Mouse (Mus musculus) forebrain, embryonic 14.5 days (tissue): Measurements from ENCODE around the gene Cyp4f39. TPM values are rescaled to one million over a fixed set of nuclear protein-coding genes. Genes with fewer than 3 reads are reported as not detected.
A peak's percentile ranks its signal among the peaks of the same experiment; 100 is the strongest.
"Not testable (repeated sequence)": the region's sequence is repeated elsewhere in the genome, so short reads cannot be mapped to it uniquely, and the experiment has no call there.

Experiments used
- ATAC-seq: fragments of 200-750 bp; cut with Nextera tagmentation; 2 replicates; pipeline ENCODE4 v1.8.0; 2017; ENCODE audit warnings: mild to moderate bottlenecking, moderate library complexity
- DNase-seq: peaks from one replicate; pipeline ENCODE4 v3.0.0-alpha.2; 2015; ENCODE audit warnings: low spot score
- H3K27ac ChIP-seq: fragments of 300-500 bp; sonication (generic); 2 replicates; pipeline ENCODE4 v1.5.1; 2014; ENCODE audit warnings: low read depth, mild to moderate bottlenecking, control low read depth, low read length, moderate library complexity
- H3K27me3 ChIP-seq: fragments of 300-500 bp; sonication (generic); replicated peaks from 2 replicates; pipeline ENCODE4 v1.6.1; 2014; ENCODE audit warnings: low read length, control low read depth, mixed read lengths; ENCODE audit not compliant: control insufficient read depth, insufficient read depth
- H3K36me3 ChIP-seq: fragments of 300-500 bp; sonication (generic); 2 replicates; pipeline ENCODE4 v1.6.1; 2014; ENCODE audit warnings: low read length, control low read depth; ENCODE audit not compliant: control insufficient read depth, insufficient read depth
- H3K4me1 ChIP-seq: fragments of 300-500 bp; sonication (generic); 2 replicates; pipeline ENCODE4 v1.6.1; 2014; ENCODE audit warnings: antibody characterized with exemption, low read length, control low read depth; ENCODE audit not compliant: control insufficient read depth, insufficient read depth
- H3K4me2 ChIP-seq: fragments of 300-500 bp; sonication (generic); 2 replicates; pipeline ENCODE4 v1.6.1; 2014; ENCODE audit warnings: mild to moderate bottlenecking, control low read depth, low read length
- H3K4me3 ChIP-seq: fragments of 300-500 bp; sonication (generic); 2 replicates; pipeline ENCODE4 v1.5.1; 2014; ENCODE audit warnings: low read depth, low read length, control low read depth
- H3K9ac ChIP-seq: fragments of 300-500 bp; sonication (generic); 2 replicates; pipeline ENCODE4 v1.6.1; 2014; ENCODE audit warnings: mild to moderate bottlenecking, low read length, control low read depth, moderate library complexity
- H3K9me3 ChIP-seq: fragments of 300-500 bp; sonication (generic); replicated peaks from 2 replicates; pipeline ENCODE4 v1.6.1; 2016; ENCODE audit warnings: low read length, control low read depth, mixed read lengths; ENCODE audit not compliant: control insufficient read depth
- WGBS: fragments of 180-500 bp; shearing (Covaris S2); extraction: QIAGEN DNeasy Blood & Tissue Kit; methylation state at CpG from one replicate; pipeline ENCODE4 v1.1.7; 2014; 5-methylcytosine and 5-hydroxymethylcytosine counted together
- polyA plus RNA-seq: library from polyadenylated mRNA; unstranded; fragments of >200 nt; fragmentation: Nextera tagmentation; extraction: Ambion mirVana; gene quantifications from 2 replicates; pipeline ENCODE4 v1.2.1, GENCODE M21; 2014

The Cyp4f39 gene
- polyA plus RNA-seq, 1 experiment from 2014 or later = 0.33 TPM

DNA sequence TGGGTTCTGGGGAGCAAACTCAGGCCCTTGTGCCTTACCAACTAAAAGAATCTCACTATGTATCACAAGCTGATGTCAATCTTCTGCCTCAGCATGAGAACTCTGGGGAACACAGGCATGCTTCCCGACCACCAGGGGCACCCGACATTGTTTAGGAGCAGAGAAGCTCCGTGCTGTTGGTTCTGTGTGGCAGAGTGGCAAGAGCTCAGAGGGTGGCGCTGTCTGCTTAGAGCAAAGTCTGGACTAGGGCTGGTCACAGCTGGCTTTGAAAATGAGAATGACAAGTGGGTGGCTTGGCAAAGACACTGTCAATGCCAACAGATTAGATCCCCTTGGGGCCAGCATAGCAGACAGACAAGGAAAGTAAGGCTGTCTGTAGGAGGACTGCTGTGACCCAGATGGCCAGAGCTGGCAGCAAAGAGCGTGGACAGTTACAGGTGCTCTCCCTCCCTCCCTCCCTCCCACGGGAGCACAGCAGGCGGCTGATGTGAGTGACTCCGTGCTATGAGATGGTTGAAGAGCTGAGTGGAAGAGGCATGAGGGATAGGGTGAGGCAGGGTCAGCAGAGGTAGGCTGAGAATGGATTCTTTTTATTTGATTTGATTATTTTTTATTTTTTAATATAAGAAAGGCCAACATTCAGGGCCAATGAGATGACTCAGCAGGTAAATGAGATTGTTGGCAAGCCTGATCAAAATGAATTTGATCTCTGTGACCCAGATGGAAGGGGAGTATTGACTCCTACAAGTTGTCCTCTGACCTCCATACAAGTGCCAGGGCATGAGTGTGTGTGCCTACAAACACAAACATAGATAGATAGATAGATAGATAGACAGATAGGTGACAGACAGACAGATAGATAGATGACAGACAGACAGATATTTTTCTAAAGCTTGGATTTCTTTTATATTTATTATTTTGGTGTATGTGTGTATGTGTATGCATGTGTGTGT lies 27.3 kb downstream of the Cyp4f39 start:
- Histone ChIP-seq H3K9ac (no peak overlapping the region), H3K27me3 (no peaks in the 10 kb centered on the region), H3K27ac (no peak overlapping the region), H3K4me1 (no peaks in the 10 kb centered on the region), H3K4me2 (no peak overlapping the region), H3K36me3 (no peaks in the 10 kb centered on the region), H3K4me3 (no peak overlapping the region), H3K9me3 (no peaks in the 10 kb centered on the region)
- ATAC-seq = no peak
- WGBS = 27% methylated on average over 8 of the region's 8 CpGs
- DNase-seq = peak; percentile 23

DNA sequence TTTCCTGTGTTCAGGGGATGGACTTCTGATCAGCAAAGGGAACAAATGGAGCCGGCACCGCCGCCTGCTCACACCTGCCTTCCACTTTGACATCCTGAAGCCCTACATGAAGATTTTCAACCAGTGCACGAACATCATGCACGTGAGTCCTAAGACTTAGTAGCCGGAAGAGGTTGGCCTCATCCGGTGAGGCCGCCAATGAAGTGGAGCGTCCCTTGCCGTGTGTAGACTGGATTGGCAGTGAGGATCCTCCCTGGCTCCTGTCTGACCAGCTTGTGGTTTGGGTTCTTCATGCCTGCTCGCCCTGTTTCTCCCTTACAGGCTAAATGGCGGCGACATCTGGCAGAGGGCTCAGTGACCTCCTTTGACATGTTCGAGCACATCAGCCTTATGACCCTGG lies 29.2 kb downstream of the Cyp4f39 start:
- no peaks in the 10 kb centered on the region for H3K4me1 ChIP-seq
- WGBS = 89% methylated on average over 14 of the region's 14 CpGs
- no peak overlapping the region for H3K9ac ChIP-seq
- DNase-seq (no peak), ATAC-seq (no peak)
- no peaks in the 10 kb centered on the region for H3K27me3 ChIP-seq
- H3K4me2 ChIP-seq = no peak overlapping the region
- no peak overlapping the region for H3K27ac ChIP-seq
- H3K36me3 ChIP-seq = no peaks in the 10 kb centered on the region
- no peaks in the 10 kb centered on the region for H3K9me3 ChIP-seq
- H3K4me3 ChIP-seq = no peak overlapping the region

DNA sequence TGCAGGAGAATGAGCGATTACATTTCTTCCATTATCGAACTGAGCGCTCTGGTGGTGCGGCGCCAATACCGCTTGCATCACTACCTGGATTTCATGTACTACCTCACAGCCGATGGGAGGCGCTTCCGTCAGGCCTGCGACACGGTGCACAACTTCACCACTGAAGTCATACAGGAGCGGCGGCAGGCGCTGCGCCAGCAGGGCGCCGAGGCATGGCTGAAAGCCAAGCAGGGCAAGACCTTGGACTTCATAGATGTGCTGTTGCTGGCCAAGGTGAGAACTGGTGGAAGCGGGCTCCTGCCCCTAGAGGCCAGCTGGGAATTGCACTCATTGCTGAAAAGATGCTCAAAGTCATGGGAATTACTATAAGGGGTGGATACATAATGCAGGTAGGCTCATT lies 30.7 kb downstream of the Cyp4f39 start:
- Histone ChIP-seq H3K4me2 (peak overlapping the region; percentile 36), H3K4me1 (no peaks in the 10 kb centered on the region), H3K27me3 (no peaks in the 10 kb centered on the region), H3K9me3 (no peaks in the 10 kb centered on the region), H3K36me3 (no peaks in the 10 kb centered on the region), H3K4me3 (no peak overlapping the region; the same call in 1 of the 2 replicates), H3K9ac (no peak overlapping the region), H3K27ac (no peak overlapping the region)
- ATAC-seq (no peak), DNase-seq (peak; percentile 69)
- 17% methylated on average over 18 of the region's 18 CpGs for WGBS

DNA sequence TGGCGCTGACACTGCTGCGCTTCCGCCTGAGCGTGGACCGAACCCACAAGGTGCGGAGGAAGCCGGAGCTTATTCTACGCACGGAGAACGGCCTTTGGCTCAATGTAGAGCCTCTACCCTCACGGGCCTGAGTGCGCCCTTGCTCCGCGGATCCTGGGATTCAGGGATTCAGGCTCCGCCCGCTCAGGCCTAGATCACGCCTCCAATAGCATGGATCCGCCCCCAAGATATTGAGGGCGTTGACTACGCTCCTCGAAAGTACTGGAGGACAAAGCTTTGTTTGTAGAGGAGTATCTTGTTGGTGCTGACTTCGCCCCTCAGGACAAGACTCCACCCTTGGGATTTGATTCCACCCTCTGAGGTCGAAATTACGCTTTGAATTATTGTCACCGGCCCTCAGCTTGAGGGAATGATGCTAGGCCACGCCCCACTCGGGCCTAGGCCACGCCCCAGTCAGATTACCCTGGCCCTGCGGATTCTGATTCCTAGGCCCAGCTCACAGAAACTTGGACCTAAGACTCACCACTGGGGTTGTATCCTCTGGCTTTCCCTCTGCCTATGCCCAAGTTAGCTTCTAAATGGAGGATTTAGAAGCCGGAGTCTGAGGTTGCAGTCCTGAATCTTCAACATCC lies 39.9 kb downstream of the Cyp4f39 start:
- H3K36me3 ChIP-seq = no peaks in the 10 kb centered on the region
- peak; percentile 69 for ATAC-seq

DNA sequence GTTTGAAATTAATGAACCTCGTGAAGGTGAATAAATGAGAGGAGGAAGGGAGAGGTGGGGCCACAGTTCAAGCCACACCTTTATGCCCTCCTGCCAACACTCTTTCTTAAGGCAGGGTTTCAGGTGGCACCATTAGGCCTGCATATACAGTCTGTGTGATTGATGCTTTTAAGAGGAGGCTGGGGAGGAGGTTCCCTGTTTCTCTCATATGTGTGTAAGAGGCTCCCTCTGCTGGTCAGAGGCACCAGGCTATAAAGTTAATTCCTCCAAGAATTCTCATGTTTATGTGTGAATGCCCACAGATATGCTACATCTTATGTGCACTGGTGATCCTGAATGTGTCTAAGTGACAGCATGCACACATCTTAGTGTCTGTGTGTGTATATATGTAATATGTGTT lies 42.1 kb downstream of the Cyp4f39 start:
- Histone ChIP-seq H3K27ac (no peak overlapping the region), H3K36me3 (no peaks in the 10 kb centered on the region), H3K9ac (no peak overlapping the region), H3K4me3 (no peak overlapping the region), H3K4me1 (peaks cover 5% of the 10 kb centered on the region; the same call in 1 of the 2 replicates), H3K4me2 (no peak overlapping the region), H3K9me3 (no peaks in the 10 kb centered on the region), H3K27me3 (peaks cover 3% of the 10 kb centered on the region; the same call in 1 of the 2 replicates)
- WGBS = 71% methylated on average over 1 of the region's 1 CpGs
- DNase-seq (peak; percentile 91), ATAC-seq (peak; percentile 74)

More for the DNA sequence above, 39.9 kb downstream of the Cyp4f39 start:
- H3K9me3 ChIP-seq = no peaks in the 10 kb centered on the region
- H3K4me3 ChIP-seq = peak overlapping the region; percentile 23
- peaks cover 3% of the 10 kb centered on the region; the same call in 1 of the 2 replicates for H3K27me3 ChIP-seq
- H3K4me1 ChIP-seq = peaks cover 5% of the 10 kb centered on the region; the same call in 1 of the 2 replicates
- WGBS = 7% methylated on average over 30 of the region's 30 CpGs
- peak overlapping the region; percentile 44 for H3K4me2 ChIP-seq
- peak overlapping the region; percentile 41; the same call in 1 of the 2 replicates for H3K9ac ChIP-seq
- peak; percentile 57 for DNase-seq
- no peak overlapping the region for H3K27ac ChIP-seq

DNA sequence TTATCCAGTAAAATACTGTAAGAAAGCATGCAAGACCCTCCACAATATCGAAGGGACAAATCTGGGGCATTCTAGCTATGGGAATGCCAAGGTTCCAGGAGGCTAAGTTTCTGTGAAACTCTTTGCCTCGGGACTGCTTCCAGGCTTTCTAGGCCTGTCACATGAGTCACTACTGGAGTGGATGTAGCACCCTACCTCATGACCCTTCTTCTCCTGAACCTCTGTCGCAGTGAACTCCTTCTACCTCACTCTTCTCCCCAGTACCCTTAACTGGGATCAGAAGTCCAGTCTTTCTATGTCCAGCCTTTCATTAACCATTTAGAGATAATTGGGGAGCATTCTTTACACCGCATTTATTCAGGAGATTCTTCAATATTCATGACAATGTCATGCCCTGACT lies 48.0 kb downstream of the Cyp4f39 start:
- WGBS = 86% methylated on average over 4 of the region's 4 CpGs
- ATAC-seq, DNase-seq: not testable (repeated sequence)

DNA sequence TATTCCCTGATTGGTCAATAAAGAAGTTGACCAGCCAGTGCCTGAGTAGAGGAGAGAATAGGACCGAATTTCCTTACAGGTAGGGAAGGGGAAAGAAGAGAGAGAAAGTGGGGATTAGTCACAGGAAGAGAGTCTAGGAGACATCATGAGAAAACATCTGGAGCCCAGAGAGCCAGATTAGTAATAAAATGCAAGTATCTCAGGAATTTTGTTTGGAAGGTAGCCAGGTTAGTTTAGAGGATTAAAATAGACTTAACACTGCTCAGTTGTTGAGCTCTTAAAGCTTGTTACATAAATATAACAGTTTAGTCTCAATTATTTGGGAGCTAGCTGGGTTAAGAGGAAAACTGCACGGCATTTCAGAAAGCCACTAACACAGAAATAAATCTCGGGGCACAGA lies 48.5 kb downstream of the Cyp4f39 start:
- no peaks in the 10 kb centered on the region for H3K36me3 ChIP-seq
- H3K4me3 ChIP-seq = no peak overlapping the region
- no peaks in the 10 kb centered on the region for H3K27me3 ChIP-seq
- H3K9me3 ChIP-seq = no peaks in the 10 kb centered on the region
- no peak for ATAC-seq
- H3K4me2 ChIP-seq = no peak overlapping the region
- H3K4me1 ChIP-seq = no peaks in the 10 kb centered on the region
- no peak overlapping the region for H3K9ac ChIP-seq
- no peak for DNase-seq
- 60% methylated on average over 3 of the region's 3 CpGs for WGBS
- H3K27ac ChIP-seq = no peak overlapping the region

More for the DNA sequence above, 48.0 kb downstream of the Cyp4f39 start:
- not testable (repeated sequence) for H3K4me1 ChIP-seq, H3K4me2 ChIP-seq, H3K36me3 ChIP-seq, H3K9ac ChIP-seq, H3K27ac ChIP-seq, H3K27me3 ChIP-seq, H3K9me3 ChIP-seq, H3K4me3 ChIP-seq

GRCm38 (mm10) chr17:32503111-32503510 lies 50.6 kb downstream of the Cyp4f39 start:
- Histone ChIP-seq H3K9ac (no peak overlapping the region), H3K4me3 (no peak overlapping the region), H3K36me3 (no peaks in the 10 kb centered on the region), H3K27me3 (no peaks in the 10 kb centered on the region), H3K4me2 (no peak overlapping the region), H3K9me3 (no peaks in the 10 kb centered on the region), H3K27ac (no peak overlapping the region), H3K4me1 (peaks cover 5% of the 10 kb centered on the region)
- ATAC-seq = no peak
- WGBS = 89% methylated on average over 2 of the region's 2 CpGs
- no peak for DNase-seq
